Mouse (Mus musculus) olfactory bulb, adult 2 months (tissue): ENCODE results near the gene Cobl.

Experiments used
- CTCF ChIP-seq: fragments of 200-500 bp; IDR thresholded peaks from 2 replicates; pipeline ENCODE4 v1.5.1; 2012; ENCODE audit warnings: low read depth, mild to moderate bottlenecking, low read length, moderate library complexity; ENCODE audit not compliant: insufficient read depth
- POLR2A ChIP-seq: fragments of 200-500 bp; IDR thresholded peaks from 2 replicates; pipeline ENCODE4 v1.6.1; 2012; ENCODE audit warnings: mild to moderate bottlenecking, low read depth, low read length, moderate library complexity; ENCODE audit not compliant: insufficient read depth

DNA sequence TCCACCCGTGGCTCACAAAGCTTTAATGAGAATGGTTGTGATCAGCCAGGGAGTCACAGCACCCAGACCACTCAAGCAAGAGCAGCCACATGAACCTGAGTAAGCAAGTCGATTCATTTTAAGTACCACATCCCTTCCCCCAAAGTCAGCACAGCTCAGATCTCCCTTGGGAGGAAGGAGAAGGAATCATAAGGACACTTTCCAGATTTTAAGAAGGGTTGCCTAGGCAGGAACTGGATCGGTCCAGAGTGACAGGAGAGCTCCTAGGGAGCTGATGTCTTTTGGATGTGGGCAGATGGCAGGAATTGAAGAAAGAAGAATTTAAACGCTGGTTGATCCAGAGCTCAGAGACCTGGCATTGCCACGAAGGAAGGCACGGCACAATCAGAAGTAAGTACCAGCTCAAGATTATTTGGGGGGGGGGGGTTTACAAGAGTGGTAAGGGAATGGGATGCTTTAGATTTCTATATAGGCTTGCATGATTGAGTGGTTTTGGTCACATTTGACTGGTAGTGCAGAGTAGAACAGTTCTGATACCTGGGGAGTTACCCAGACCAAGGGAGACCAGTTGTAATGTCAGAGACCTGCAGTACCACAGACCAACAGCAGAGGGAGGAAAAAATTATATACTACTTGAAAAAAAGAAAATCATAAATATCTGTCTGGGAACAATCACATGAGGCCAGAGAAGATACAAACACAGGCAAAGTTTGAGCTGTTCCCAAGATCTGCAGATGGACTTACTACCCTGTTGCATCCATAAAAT, 150.3 kb downstream of the Cobl start:
- TF ChIP-seq POLR2A (no peak), CTCF (no peak)
